Mouse (Mus musculus): ENCODE measurements around the gene Krt6b. TPM values are rescaled to one million over a fixed set of nuclear protein-coding genes. Genes with fewer than 3 reads are reported as not detected.

Krt6b gene
- total RNA-seq, 4 experiments from 2014 or later = not detected

Small RNA genes lying within 50 kb of the gene (microRNA-seq; reads per million reads assigned to microRNA genes)
- gene Gm44323 (not detected), gene Gm44342 (not detected), gene Gm44383 (not detected), gene Gm44479 (not detected)

Other genes with a start within 250 kb of the Krt6b start
- not detected for gene Krt87, start 241.5 kb downstream of the Krt6b start, total RNA-seq (2022)
- gene Krt88, start 232.5 kb downstream of the Krt6b start, total RNA-seq (2022) = not detected
- gene Krt81, start 216.5 kb downstream of the Krt6b start, total RNA-seq (2022) = not detected
- not detected for gene Krt86, start 206.8 kb downstream of the Krt6b start, total RNA-seq (2022)
- gene Krt83, start 188.8 kb downstream of the Krt6b start, total RNA-seq (2022) = not detected
- not detected for gene Gm49425, start 163.0 kb downstream of the Krt6b start, total RNA-seq (2022)
- not detected for gene Krt84, start 147.5 kb downstream of the Krt6b start, total RNA-seq (2022)
- not detected for gene Krt82, start 129.6 kb downstream of the Krt6b start, total RNA-seq (2022)
- gene Krt90, start 117.3 kb downstream of the Krt6b start, total RNA-seq (2022) = not detected
- gene Krt75, start 106.4 kb downstream of the Krt6b start, total RNA-seq (2022) = not detected
- gene Gm5414, start 52.1 kb downstream of the Krt6b start, total RNA-seq (2022) = not detected
- gene Gm5478, start 32.9 kb downstream of the Krt6b start, total RNA-seq (2022) = not detected
- not detected for gene Krt6a, start 14.0 kb upstream of the Krt6b start, total RNA-seq (2022)
- not detected for gene Krt5, start 32.6 kb upstream of the Krt6b start, total RNA-seq (2022)
- gene Krt71, start 62.8 kb upstream of the Krt6b start, total RNA-seq (2022) = not detected
- gene Krt72, start 106.2 kb upstream of the Krt6b start, total RNA-seq (2022) = not detected
- gene Krt73, start 122.1 kb upstream of the Krt6b start, total RNA-seq (2022) = not detected
- gene Krt2, start 137.9 kb upstream of the Krt6b start, total RNA-seq (2022) = not detected
- gene Krt1, start 170.5 kb upstream of the Krt6b start, total RNA-seq (2022) = not detected
- gene Krt77, start 189.4 kb upstream of the Krt6b start, total RNA-seq (2022) = not detected
- gene Krt76, start 212.6 kb upstream of the Krt6b start, total RNA-seq (2022) = not detected
- not detected for gene Krt4, start 244.4 kb upstream of the Krt6b start, total RNA-seq (2022)

All from gastrocnemius, adult 8-10 months (tissue).